Mouse (Mus musculus) ES-Bruce4 (cell line): Measurements from ENCODE around the gene Il12b.

Experiments used
- CTCF ChIP-seq: IDR thresholded peaks from one replicate; pipeline ENCODE4 v1.8.1; 2011; ENCODE audit warnings: low read depth, low read length
- POLR2A ChIP-seq: IDR thresholded peaks from one replicate; pipeline ENCODE4 v1.8.1; 2011; ENCODE audit warnings: low read length; ENCODE audit not compliant: insufficient read depth

DNA sequence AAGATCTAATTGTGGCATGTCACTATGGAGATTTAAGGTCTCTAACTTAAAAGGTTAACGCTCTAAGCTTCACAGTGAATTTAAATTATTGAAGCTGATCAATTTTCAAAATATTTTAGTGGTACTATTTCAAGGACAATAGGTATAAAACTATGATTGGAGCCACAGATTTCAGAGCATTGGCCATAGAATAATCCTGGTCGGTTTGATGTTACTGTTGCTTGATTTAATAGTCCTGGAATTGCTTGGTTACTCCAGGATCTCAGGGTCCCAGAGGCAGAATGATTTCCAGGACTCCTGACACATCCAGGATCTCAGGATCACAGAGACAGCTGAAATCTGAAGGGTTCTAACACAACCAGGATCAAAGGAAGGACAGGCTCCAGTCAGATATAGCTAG, 12.8 kb upstream of the Il12b start:
- TF ChIP-seq POLR2A (no peak), CTCF (no peak)
